Mouse (Mus musculus) thymus, postnatal 25 days (tissue): ENCODE measurements around the gene Slc7a7.

ENCODE experiments used
- DNase-seq: peaks from one replicate; pipeline ENCODE4 v3.0.0; 2022

Gene Slc7a7

GRCm38 (mm10) chr14:54432078-54432836 is 14.7 kb upstream of the Slc7a7 start:
- DNase-seq: peak; percentile 32

- DNase-seq: peak; percentile 35
These were observed 13.9 kb upstream of the Slc7a7 start, which contains the start of gene Mmp14 for GRCm38 (mm10) chr14:54431334-54432077. Gene Mmp14 (plus strand): TSS chr14:54431612.

- no peak for DNase-seq
These were observed 13.0 kb upstream of the Slc7a7 start for GRCm38 (mm10) chr14:54430406-54431145.

GRCm38 (mm10) chr14:54429332-54430093 is 11.9 kb upstream of the Slc7a7 start:
- no peak for DNase-seq

GRCm38 (mm10) chr14:54428421-54428820 is 10.8 kb upstream of the Slc7a7 start:
- no peak for DNase-seq

GRCm38 (mm10) chr14:54427696-54428095 is 10.1 kb upstream of the Slc7a7 start:
- DNase-seq: no peak

GRCm38 (mm10) chr14:54426689-54427398 is 9.3 kb upstream of the Slc7a7 start, which contains the start of gene Mrpl52:
Gene Mrpl52 (plus strand): TSS chr14:54426909.
- peak; percentile 90 for DNase-seq

GRCm38 (mm10) chr14:54426003-54426688 is 8.6 kb upstream of the Slc7a7 start:
- no peak for DNase-seq

GRCm38 (mm10) chr14:54425540-54425939 is 8.0 kb upstream of the Slc7a7 start:
- DNase-seq: no peak

GRCm38 (mm10) chr14:54424634-54425033 is 7.1 kb upstream of the Slc7a7 start:
- DNase-seq: no peak

- DNase-seq: peak; percentile 38
These were observed 5.8 kb upstream of the Slc7a7 start for GRCm38 (mm10) chr14:54423406-54423805.

- DNase-seq: no peak
These were observed 3.4 kb upstream of the Slc7a7 start for GRCm38 (mm10) chr14:54421014-54421413.

GRCm38 (mm10) chr14:54416830-54417229 is 750 bp downstream of the Slc7a7 start:
- no peak for DNase-seq

- DNase-seq: no peak
These were observed 1.3 kb downstream of the Slc7a7 start for GRCm38 (mm10) chr14:54416229-54416775.

- no peak for DNase-seq
These were observed 2.1 kb downstream of the Slc7a7 start for GRCm38 (mm10) chr14:54415241-54416020.

GRCm38 (mm10) chr14:54413877-54414700 is 3.5 kb downstream of the Slc7a7 start:
- DNase-seq: peak; percentile 30

GRCm38 (mm10) chr14:54412629-54413170 is 4.9 kb downstream of the Slc7a7 start:
- DNase-seq: peak; percentile 51

- no peak for DNase-seq
These were observed 5.5 kb downstream of the Slc7a7 start for GRCm38 (mm10) chr14:54412000-54412576.
